Mouse (Mus musculus): ENCODE data around the gene Myh3. TPM values are rescaled to one million over a fixed set of nuclear protein-coding genes. Genes with fewer than 3 reads are reported as not detected.
"Not testable (repeated sequence)": the region's sequence is repeated elsewhere in the genome, so short reads cannot be mapped to it uniquely, and the experiment has no call there.

The Myh3 gene
- polyA plus RNA-seq, 1 experiment from 2014 or later = 13.4 TPM

GRCm38 (mm10) chr11:67079740-67080139, 1.6 kb downstream of the Myh3 start:
- 53% methylated on average over 11 of the region's 11 CpGs for WGBS
- Histone ChIP-seq H3K36me3 (no peaks in the 10 kb centered on the region), H3K27me3 (replicated peaks) (peaks cover 8% of the 10 kb centered on the region), H3K27ac (replicated peaks) (no peak overlapping the region), H3K4me2 (no peak overlapping the region), H3K9ac (replicated peaks) (no peak overlapping the region), H3K4me3 (replicated peaks) (no peak overlapping the region), H3K9me3 (replicated peaks) (no peaks in the 10 kb centered on the region), H3K4me1 (no peaks in the 10 kb centered on the region)
- ATAC-seq (ENCODE audit: low FRiP score) = no peak

GRCm38 (mm10) chr11:67080168-67080567, 2.1 kb downstream of the Myh3 start:
- no peak overlapping the region for H3K9ac ChIP-seq (replicated peaks)
- no peak overlapping the region for H3K27ac ChIP-seq (replicated peaks)
- 9% methylated on average over 3 of the region's 3 CpGs for WGBS
- H3K9me3 ChIP-seq (replicated peaks) = no peaks in the 10 kb centered on the region
- H3K4me3 ChIP-seq (replicated peaks) = no peak overlapping the region
- ATAC-seq (ENCODE audit: low FRiP score) = no peak
- no peaks in the 10 kb centered on the region for H3K4me1 ChIP-seq
- no peaks in the 10 kb centered on the region for H3K36me3 ChIP-seq
- H3K27me3 ChIP-seq (replicated peaks) = peaks cover 8% of the 10 kb centered on the region
- no peak overlapping the region for H3K4me2 ChIP-seq

- Histone ChIP-seq H3K36me3 (no peaks in the 10 kb centered on the region), H3K9me3 (replicated peaks) (no peaks in the 10 kb centered on the region), H3K4me1 (no peaks in the 10 kb centered on the region), H3K4me2 (no peak overlapping the region), H3K9ac (replicated peaks) (no peak overlapping the region), H3K27ac (replicated peaks) (no peak overlapping the region), H3K27me3 (replicated peaks) (peaks cover 8% of the 10 kb centered on the region), H3K4me3 (replicated peaks) (no peak overlapping the region)
- 6% methylated on average over 11 of the region's 11 CpGs for WGBS
- ATAC-seq (ENCODE audit: low FRiP score) = no peak
These were observed 3.1 kb downstream of the Myh3 start for GRCm38 (mm10) chr11:67081125-67081649.

- H3K4me3 ChIP-seq (replicated peaks) = no peak overlapping the region
- WGBS = 90% methylated on average over 7 of the region's 7 CpGs
- H3K9me3 ChIP-seq (replicated peaks) = no peaks in the 10 kb centered on the region
- no peak overlapping the region for H3K9ac ChIP-seq (replicated peaks)
- H3K4me1 ChIP-seq = no peaks in the 10 kb centered on the region
- no peak overlapping the region for H3K4me2 ChIP-seq
- no peaks in the 10 kb centered on the region for H3K36me3 ChIP-seq
- H3K27ac ChIP-seq (replicated peaks) = no peak overlapping the region
- ATAC-seq (ENCODE audit: low FRiP score) = no peak
- peaks cover 8% of the 10 kb centered on the region for H3K27me3 ChIP-seq (replicated peaks)
These were observed 4.1 kb downstream of the Myh3 start for GRCm38 (mm10) chr11:67082188-67082587.

GRCm38 (mm10) chr11:67082793-67083192, 4.7 kb downstream of the Myh3 start:
- Histone ChIP-seq H3K27ac (replicated peaks) (no peak overlapping the region), H3K4me3 (replicated peaks) (no peak overlapping the region), H3K27me3 (replicated peaks) (peaks cover 8% of the 10 kb centered on the region), H3K9ac (replicated peaks) (no peak overlapping the region), H3K4me2 (no peak overlapping the region), H3K36me3 (no peaks in the 10 kb centered on the region), H3K4me1 (no peaks in the 10 kb centered on the region), H3K9me3 (replicated peaks) (no peaks in the 10 kb centered on the region)
- no peak for ATAC-seq (ENCODE audit: low FRiP score)
- 85% methylated on average over 13 of the region's 13 CpGs for WGBS

- no peak overlapping the region for H3K27ac ChIP-seq (replicated peaks)
- 73% methylated on average over 6 of the region's 6 CpGs for WGBS
- ATAC-seq (ENCODE audit: low FRiP score) = no peak
These were observed 5.1 kb downstream of the Myh3 start for GRCm38 (mm10) chr11:67083239-67083638.

GRCm38 (mm10) chr11:67083712-67084340, 5.7 kb downstream of the Myh3 start:
- Histone ChIP-seq H3K4me3 (replicated peaks) (no peak overlapping the region), H3K4me1 (no peaks in the 10 kb centered on the region), H3K9me3 (replicated peaks) (no peaks in the 10 kb centered on the region), H3K27ac (replicated peaks) (no peak overlapping the region), H3K9ac (replicated peaks) (no peak overlapping the region), H3K27me3 (replicated peaks) (peaks cover 8% of the 10 kb centered on the region), H3K4me2 (peak overlapping the region; percentile 23; the same call in 1 of the 2 replicates), H3K36me3 (no peaks in the 10 kb centered on the region)
- ATAC-seq (ENCODE audit: low FRiP score) = no peak
- WGBS = 42% methylated on average over 32 of the region's 32 CpGs

More at GRCm38 (mm10) chr11:67083239-67083638, 5.1 kb downstream of the Myh3 start:
- Histone ChIP-seq H3K4me1 (no peaks in the 10 kb centered on the region), H3K27me3 (replicated peaks) (peaks cover 8% of the 10 kb centered on the region), H3K9ac (replicated peaks) (no peak overlapping the region), H3K4me3 (replicated peaks) (no peak overlapping the region), H3K36me3 (no peaks in the 10 kb centered on the region), H3K9me3 (replicated peaks) (no peaks in the 10 kb centered on the region), H3K4me2 (no peak overlapping the region)

- Histone ChIP-seq H3K9ac (replicated peaks) (no peak overlapping the region), H3K4me3 (replicated peaks) (no peak overlapping the region), H3K4me1 (no peaks in the 10 kb centered on the region), H3K9me3 (replicated peaks) (no peaks in the 10 kb centered on the region), H3K27ac (replicated peaks) (no peak overlapping the region), H3K36me3 (no peaks in the 10 kb centered on the region), H3K27me3 (replicated peaks) (peaks cover 8% of the 10 kb centered on the region), H3K4me2 (no peak overlapping the region)
- 4% methylated on average over 6 of the region's 6 CpGs for whole genome bisulfite sequencing
- ATAC-seq (ENCODE audit: low FRiP score) = no peak
These were observed 7.4 kb downstream of the Myh3 start for GRCm38 (mm10) chr11:67085489-67085888.

- Histone ChIP-seq H3K9me3 (replicated peaks) (no peaks in the 10 kb centered on the region), H3K36me3 (no peaks in the 10 kb centered on the region), H3K4me2 (no peak overlapping the region), H3K27me3 (replicated peaks) (peaks cover 8% of the 10 kb centered on the region), H3K27ac (replicated peaks) (no peak overlapping the region), H3K4me3 (replicated peaks) (no peak overlapping the region), H3K4me1 (no peaks in the 10 kb centered on the region), H3K9ac (replicated peaks) (no peak overlapping the region)
- WGBS = 62% methylated on average over 9 of the region's 9 CpGs
- no peak for ATAC-seq (ENCODE audit: low FRiP score)
These were observed 8.5 kb downstream of the Myh3 start for GRCm38 (mm10) chr11:67086467-67087164.

- no peak overlapping the region for H3K9ac ChIP-seq (replicated peaks)
- 89% methylated on average over 12 of the region's 12 CpGs for WGBS
These were observed 9.1 kb downstream of the Myh3 start for GRCm38 (mm10) chr11:67087225-67087624.

GRCm38 (mm10) chr11:67092354-67092753, 14.3 kb downstream of the Myh3 start:
- WGBS = 90% methylated on average over 12 of the region's 12 CpGs
- H3K4me2 ChIP-seq; ATAC-seq (ENCODE audit: low FRiP score); H3K27me3 ChIP-seq (replicated peaks); H3K9ac ChIP-seq (replicated peaks); H3K4me3 ChIP-seq (replicated peaks); H3K27ac ChIP-seq (replicated peaks); H3K36me3 ChIP-seq; H3K9me3 ChIP-seq (replicated peaks); H3K4me1 ChIP-seq: not testable (repeated sequence)

More at GRCm38 (mm10) chr11:67087225-67087624, 9.1 kb downstream of the Myh3 start:
- Histone ChIP-seq H3K4me3 (replicated peaks) (no peak overlapping the region), H3K4me2 (no peak overlapping the region), H3K27me3 (replicated peaks) (peaks cover 8% of the 10 kb centered on the region), H3K27ac (replicated peaks) (no peak overlapping the region), H3K4me1 (no peaks in the 10 kb centered on the region), H3K9me3 (replicated peaks) (no peaks in the 10 kb centered on the region), H3K36me3 (no peaks in the 10 kb centered on the region)
- ATAC-seq (ENCODE audit: low FRiP score) = no peak

- H3K27ac ChIP-seq (replicated peaks) = no peak overlapping the region
- no peaks in the 10 kb centered on the region for H3K36me3 ChIP-seq
- no peak overlapping the region for H3K4me3 ChIP-seq (replicated peaks)
- H3K9ac ChIP-seq (replicated peaks) = no peak overlapping the region
- H3K4me2 ChIP-seq = no peak overlapping the region
- H3K27me3 ChIP-seq (replicated peaks) = no peaks in the 10 kb centered on the region
- no peaks in the 10 kb centered on the region for H3K4me1 ChIP-seq
- 83% methylated on average over 9 of the region's 9 CpGs for WGBS
- H3K9me3 ChIP-seq (replicated peaks) = no peaks in the 10 kb centered on the region
- ATAC-seq (ENCODE audit: low FRiP score) = no peak
These were observed 15.1 kb downstream of the Myh3 start for GRCm38 (mm10) chr11:67093201-67093600.
